Mouse (Mus musculus): ENCODE results near the gene Sys1. TPM values are rescaled to one million over a fixed set of nuclear protein-coding genes. Genes with fewer than 3 reads are reported as not detected.

Gene Sys1
- total RNA-seq, 2 experiments from 2014 or later, result 40.9 to 41.8 TPM

DNA sequence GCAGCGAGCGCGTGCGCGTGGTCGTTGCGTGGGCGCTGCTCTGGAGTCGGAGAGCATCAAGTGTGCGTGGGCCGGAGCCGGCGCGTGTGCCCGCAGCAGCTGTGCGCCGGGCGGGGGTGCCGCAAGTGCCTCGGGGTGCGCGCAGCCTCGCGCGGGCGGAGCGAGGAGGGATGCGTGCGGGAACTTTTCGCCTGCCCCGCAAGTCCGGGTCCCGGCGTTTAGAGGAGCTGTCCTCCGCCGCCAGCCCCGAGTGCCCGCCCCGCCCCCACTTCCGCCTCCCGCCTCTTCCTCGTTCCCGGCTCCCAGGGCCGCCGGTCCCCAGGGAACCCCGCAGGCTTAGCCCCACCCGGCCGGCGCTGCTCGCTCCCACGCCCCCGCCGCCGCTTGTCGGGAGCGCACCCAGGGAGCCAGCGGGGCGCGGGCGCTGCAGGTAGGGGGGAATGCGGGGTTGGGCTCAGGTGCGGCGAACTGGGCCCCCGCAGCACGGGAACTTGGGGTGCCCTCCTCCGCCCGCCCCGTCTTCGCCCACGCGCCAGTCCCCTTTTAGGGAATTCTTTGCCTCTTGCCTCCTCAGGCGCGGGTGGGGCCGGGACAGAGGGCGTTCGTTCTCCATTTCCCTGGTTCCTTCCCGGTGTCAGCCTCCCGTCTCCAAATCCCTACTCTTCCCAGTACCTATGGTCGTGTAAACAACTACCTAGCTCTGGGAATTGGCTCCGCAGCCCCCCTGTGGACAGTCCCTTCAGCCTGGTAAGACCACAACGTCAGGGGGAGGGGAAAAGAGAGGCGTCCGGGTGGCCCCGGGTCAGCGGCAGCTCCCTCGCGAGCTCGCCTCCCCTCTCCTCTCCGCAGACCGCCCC is 29.7 kb downstream of the Sys1 start:
- intact Hi-C loops (cut with DNase I), result no loop called here
- DNase-seq (ENCODE audit: extremely low spot score in 1 of 2, low spot score in 2 of 2), result peak; percentile 66 to 85

- intact Hi-C loops (cut with DNase I), result no loop called here
- DNase-seq (ENCODE audit: extremely low spot score in 1 of 2, low spot score in 2 of 2), result no peak
Observed at GRCm38 (mm10) chr2:164487115-164487527, 30.4 kb downstream of the Sys1 start.

DNA sequence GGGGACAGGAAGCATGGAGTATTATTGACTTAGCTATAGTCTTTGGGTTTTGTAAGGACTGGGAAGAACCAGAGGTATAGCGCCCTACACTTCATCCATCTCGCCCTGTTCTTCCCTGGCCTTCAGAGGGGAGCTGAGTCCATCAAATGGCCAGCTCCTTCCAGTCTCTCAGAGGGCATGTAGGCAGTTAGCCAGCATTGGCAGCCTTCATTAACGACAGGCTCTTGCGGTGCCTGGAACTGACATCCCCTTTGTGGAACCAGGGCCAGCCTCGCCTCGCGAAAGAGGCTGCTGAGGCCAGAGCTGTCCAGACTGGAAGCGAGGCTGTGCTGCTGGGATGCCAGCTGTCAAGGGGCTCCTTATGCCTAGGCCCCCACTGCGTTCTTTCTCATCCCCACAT is 31.0 kb downstream of the Sys1 start:
- intact Hi-C loops (cut with DNase I), result no loop called here

DNA sequence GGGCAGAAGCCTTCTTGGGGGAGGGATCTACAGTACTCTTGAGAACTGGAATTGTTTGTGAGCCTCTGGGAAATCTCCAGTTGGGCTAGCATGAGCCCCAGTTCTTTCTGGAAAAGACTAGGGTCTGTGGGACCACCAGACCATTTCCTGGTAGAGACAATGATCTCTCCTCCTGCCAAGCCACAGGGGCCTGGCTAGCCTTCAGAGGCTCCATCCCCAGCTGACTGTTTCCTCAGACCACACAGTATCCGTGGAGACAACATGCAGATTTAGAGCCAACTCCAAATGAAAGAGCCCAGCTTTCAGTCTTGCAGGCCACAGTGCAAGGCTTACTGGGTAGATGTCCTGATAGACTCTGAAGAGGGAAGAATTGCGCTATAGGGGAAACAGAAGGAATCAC is 37.4 kb downstream of the Sys1 start:
- intact Hi-C loops (cut with DNase I), result no loop called here
- DNase-seq (ENCODE audit: extremely low spot score in 1 of 2, low spot score in 2 of 2), result peak in 1 of 2 experiments; percentile 30

More for the DNA sequence above, 31.0 kb downstream of the Sys1 start:
- DNase-seq (ENCODE audit: extremely low spot score in 1 of 2, low spot score in 2 of 2), result peak in 1 of 2 experiments; percentile 51

DNA sequence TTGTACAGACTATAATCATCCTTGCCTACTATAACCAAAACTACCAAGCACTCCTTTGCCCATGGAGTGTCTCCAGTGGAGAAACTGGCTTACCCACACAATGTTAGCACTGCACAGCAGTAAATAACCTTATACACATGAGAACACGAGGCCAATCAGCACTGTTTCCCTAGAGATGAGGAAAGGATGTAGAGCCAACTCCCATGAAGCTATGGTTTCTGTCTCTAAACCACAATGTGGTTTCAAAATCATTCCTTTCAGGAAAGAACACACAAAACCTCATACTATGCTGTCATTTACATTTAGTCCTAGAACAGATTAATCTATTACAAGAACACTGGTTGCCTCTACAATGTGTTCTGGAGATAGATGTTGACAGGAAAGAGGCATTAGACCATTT is 39.6 kb downstream of the Sys1 start:
- intact Hi-C loops (cut with DNase I), result no loop called here
- DNase-seq (ENCODE audit: extremely low spot score in 1 of 2, low spot score in 2 of 2), result no peak

GRCm38 (mm10) chr2:164496847-164497690 is 40.3 kb downstream of the Sys1 start, which contains the start of gene Pigt:
Gene Pigt, plus strand, starts transcription at chr2:164497520.
- peak; percentile 81 to 92 for DNase-seq (ENCODE audit: extremely low spot score in 1 of 2, low spot score in 2 of 2)
- intact Hi-C loops (cut with DNase I), result no loop called here

GRCm38 (mm10) chr2:164497691-164498268 is 41.0 kb downstream of the Sys1 start:
- intact Hi-C loops (cut with DNase I), result no loop called here
- DNase-seq (ENCODE audit: extremely low spot score in 1 of 2, low spot score in 2 of 2), result no peak

DNA sequence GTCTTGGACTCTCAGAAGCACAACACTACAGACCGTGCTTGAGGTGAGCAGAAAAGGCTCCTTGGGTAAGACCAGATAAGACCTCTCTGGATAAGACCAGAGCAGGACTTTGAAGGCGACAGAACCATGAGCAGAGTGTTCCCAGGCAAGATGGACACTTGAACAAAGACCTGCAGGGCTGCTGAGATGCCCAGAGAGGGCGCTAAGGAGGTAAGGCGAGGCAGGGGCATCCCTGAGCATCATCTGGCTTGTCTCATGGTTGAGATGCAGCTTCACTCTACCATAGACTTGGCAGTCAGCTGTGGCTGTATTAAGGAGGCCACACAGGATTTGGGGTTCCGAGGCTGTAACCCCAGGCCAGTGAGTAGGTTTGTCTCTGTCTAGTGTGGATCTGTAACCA is 42.6 kb downstream of the Sys1 start:
- intact Hi-C loops (cut with DNase I), result no loop called here
- no peak for DNase-seq (ENCODE audit: extremely low spot score in 1 of 2, low spot score in 2 of 2)

- intact Hi-C loops (cut with DNase I), result no loop called here
- no peak for DNase-seq (ENCODE audit: extremely low spot score in 1 of 2, low spot score in 2 of 2)
Observed at GRCm38 (mm10) chr2:164500511-164500910, 43.7 kb downstream of the Sys1 start.

DNA sequence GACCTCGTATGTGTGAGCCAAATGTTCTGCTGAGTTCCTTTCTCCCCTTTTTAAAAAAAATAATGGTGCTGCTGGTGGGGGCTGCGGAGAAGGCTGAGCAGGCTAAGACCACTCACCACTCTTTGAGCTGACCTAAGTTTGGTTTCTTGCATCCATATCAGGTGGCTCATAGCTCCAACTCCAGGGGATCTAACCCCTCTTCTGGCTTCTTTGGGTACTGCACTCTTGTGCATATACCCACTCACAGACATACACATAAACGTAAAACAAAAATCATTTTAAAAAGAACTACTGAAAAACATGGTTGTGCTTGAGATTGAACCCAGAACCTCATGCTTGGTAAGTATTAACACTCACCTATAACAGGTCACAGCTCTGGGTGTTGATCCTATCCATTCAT is 48.2 kb downstream of the Sys1 start:
- intact Hi-C loops (cut with DNase I), result no loop called here

GRCm38 (mm10) chr2:164505619-164506347 is 49.0 kb downstream of the Sys1 start:
- intact Hi-C loops (cut with DNase I), result no loop called here
- no peak for DNase-seq (ENCODE audit: extremely low spot score in 1 of 2, low spot score in 2 of 2)

More for the DNA sequence above, 48.2 kb downstream of the Sys1 start:
- no peak for DNase-seq (ENCODE audit: extremely low spot score in 1 of 2, low spot score in 2 of 2)

- no peak for DNase-seq (ENCODE audit: extremely low spot score in 1 of 2, low spot score in 2 of 2)
- intact Hi-C loops (cut with DNase I), result no loop called here
Observed at GRCm38 (mm10) chr2:164507811-164508210, 51.0 kb downstream of the Sys1 start.

GRCm38 (mm10) chr2:164510621-164511190 is 53.9 kb downstream of the Sys1 start:
- DNase-seq (ENCODE audit: extremely low spot score in 1 of 2, low spot score in 2 of 2), result no peak
- intact Hi-C loops (cut with DNase I), result no loop called here

- intact Hi-C loops (cut with DNase I), result no loop called here
- DNase-seq (ENCODE audit: extremely low spot score in 1 of 2, low spot score in 2 of 2), result no peak
Observed at GRCm38 (mm10) chr2:164512121-164512909, 55.6 kb downstream of the Sys1 start.

- intact Hi-C loops (cut with DNase I), result no loop called here
- no peak for DNase-seq (ENCODE audit: extremely low spot score in 1 of 2, low spot score in 2 of 2)
Observed at GRCm38 (mm10) chr2:164513389-164513788, 56.6 kb downstream of the Sys1 start.

- DNase-seq (ENCODE audit: extremely low spot score in 1 of 2, low spot score in 2 of 2), result no peak
- intact Hi-C loops (cut with DNase I), result no loop called here
Observed at GRCm38 (mm10) chr2:164514916-164515315, 58.2 kb downstream of the Sys1 start.

GRCm38 (mm10) chr2:164515897-164516296 is 59.1 kb downstream of the Sys1 start:
- intact Hi-C loops (cut with DNase I), result no loop called here
- no peak for DNase-seq (ENCODE audit: extremely low spot score in 1 of 2, low spot score in 2 of 2)

GRCm38 (mm10) chr2:164516592-164516991 is 59.8 kb downstream of the Sys1 start:
- intact Hi-C loops (cut with DNase I), result no loop called here
- no peak for DNase-seq (ENCODE audit: extremely low spot score in 1 of 2, low spot score in 2 of 2)

Data from left cerebral cortex, postnatal 10 days (tissue).